Mouse (Mus musculus) small intestine, adult 2 months (tissue): Measurements from ENCODE around the gene Matk.

Experiments used
- CTCF ChIP-seq: fragments of 200-500 bp; IDR thresholded peaks from 2 replicates; pipeline ENCODE4 v1.5.1; 2012; ENCODE audit warnings: low read depth, mild to moderate bottlenecking, control low read depth, inconsistent platforms, low read length, moderate library complexity, mixed read lengths; ENCODE audit not compliant: insufficient replicate concordance, insufficient read length; ENCODE audit errors: extremely low read depth
- POLR2A ChIP-seq: fragments of 200-500 bp; IDR thresholded peaks from 2 replicates; pipeline ENCODE4 v1.6.1; 2012; ENCODE audit warnings: low read depth, mild to moderate bottlenecking, control low read depth, inconsistent platforms, low read length, moderate library complexity

DNA sequence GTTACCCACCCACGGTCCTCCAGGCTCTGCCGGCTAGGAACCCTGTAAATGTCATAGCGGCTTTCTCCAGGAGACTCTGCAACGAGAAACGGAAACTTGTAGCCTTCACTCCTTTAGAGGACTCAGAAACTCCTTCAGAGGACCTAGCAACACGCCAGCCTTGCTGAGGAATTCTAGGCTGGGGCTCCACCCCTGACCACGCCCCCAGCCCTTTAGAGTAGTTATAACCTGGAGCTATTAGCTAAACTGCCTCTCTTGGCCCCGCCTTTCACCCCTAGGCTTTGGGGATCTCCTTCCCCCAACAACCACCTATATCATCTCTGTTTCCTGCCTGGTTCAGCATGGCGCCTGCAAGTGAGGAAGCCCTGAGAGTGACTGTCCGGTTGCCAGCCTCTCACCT is 26.8 kb downstream of the Matk start:
- no peak for TF ChIP-seq CTCF
- TF ChIP-seq POLR2A, result no peak
